Mouse (Mus musculus): ENCODE data around the gene Filip1l. TPM values are rescaled to one million over a fixed set of nuclear protein-coding genes. Genes with fewer than 3 reads are reported as not detected.

The Filip1l gene
- total RNA-seq, 2 experiments from 2014 or later = 3.4 to 4.1 TPM

GRCm38 (mm10) chr16:57421680-57422417, 69.0 kb downstream of the Filip1l start:
- intact Hi-C loops (cut with DNase I) = no loop called here
- no peak for DNase-seq (ENCODE audit: extremely low spot score in 1 of 2, low spot score in 2 of 2)

GRCm38 (mm10) chr16:57423001-57423800, 70.3 kb downstream of the Filip1l start:
- no peak for DNase-seq (ENCODE audit: extremely low spot score in 1 of 2, low spot score in 2 of 2)
- intact Hi-C loops (cut with DNase I) = no loop called here

GRCm38 (mm10) chr16:57426680-57427079, 73.8 kb downstream of the Filip1l start:
- no peak for DNase-seq (ENCODE audit: extremely low spot score in 1 of 2, low spot score in 2 of 2)
- intact Hi-C loops (cut with DNase I) = no loop called here

- intact Hi-C loops (cut with DNase I) = no loop called here
- no peak for DNase-seq (ENCODE audit: extremely low spot score in 1 of 2, low spot score in 2 of 2)
Observed at GRCm38 (mm10) chr16:57427516-57428285, 74.8 kb downstream of the Filip1l start.

- intact Hi-C loops (cut with DNase I) = no loop called here
Observed at GRCm38 (mm10) chr16:57428977-57429376, 76.1 kb downstream of the Filip1l start.

GRCm38 (mm10) chr16:57431294-57431693, 78.4 kb downstream of the Filip1l start:
- intact Hi-C loops (cut with DNase I) = no loop called here
- DNase-seq (ENCODE audit: extremely low spot score in 1 of 2, low spot score in 2 of 2) = no peak

More at GRCm38 (mm10) chr16:57428977-57429376, 76.1 kb downstream of the Filip1l start:
- DNase-seq (ENCODE audit: extremely low spot score in 1 of 2, low spot score in 2 of 2) = no peak

GRCm38 (mm10) chr16:57433173-57433572, 80.3 kb downstream of the Filip1l start:
- DNase-seq (ENCODE audit: extremely low spot score in 1 of 2, low spot score in 2 of 2) = no peak
- intact Hi-C loops (cut with DNase I) = no loop called here

- intact Hi-C loops (cut with DNase I) = no loop called here
- no peak for DNase-seq (ENCODE audit: extremely low spot score in 1 of 2, low spot score in 2 of 2)
Observed at GRCm38 (mm10) chr16:57433671-57434070, 80.8 kb downstream of the Filip1l start.

GRCm38 (mm10) chr16:57434640-57435039, 81.7 kb downstream of the Filip1l start:
- intact Hi-C loops (cut with DNase I) = no loop called here
- no peak for DNase-seq (ENCODE audit: extremely low spot score in 1 of 2, low spot score in 2 of 2)

GRCm38 (mm10) chr16:57437523-57438287, 84.8 kb downstream of the Filip1l start:
- intact Hi-C loops (cut with DNase I) = no loop called here
- no peak for DNase-seq (ENCODE audit: extremely low spot score in 1 of 2, low spot score in 2 of 2)

GRCm38 (mm10) chr16:57438288-57438685, 85.4 kb downstream of the Filip1l start:
- no peak for DNase-seq (ENCODE audit: extremely low spot score in 1 of 2, low spot score in 2 of 2)
- intact Hi-C loops (cut with DNase I) = no loop called here

- DNase-seq (ENCODE audit: extremely low spot score in 1 of 2, low spot score in 2 of 2) = no peak
- intact Hi-C loops (cut with DNase I) = no loop called here
Observed at GRCm38 (mm10) chr16:57439206-57439605, 86.3 kb downstream of the Filip1l start.

- intact Hi-C loops (cut with DNase I) = no loop called here
- no peak for DNase-seq (ENCODE audit: extremely low spot score in 1 of 2, low spot score in 2 of 2)
Observed at GRCm38 (mm10) chr16:57440706-57441437, 88.0 kb downstream of the Filip1l start.

GRCm38 (mm10) chr16:57445096-57446094, 92.5 kb downstream of the Filip1l start:
- no peak for DNase-seq (ENCODE audit: extremely low spot score in 1 of 2, low spot score in 2 of 2)
- intact Hi-C loops (cut with DNase I) = no loop called here

- intact Hi-C loops (cut with DNase I) = no loop called here
- DNase-seq (ENCODE audit: extremely low spot score in 1 of 2, low spot score in 2 of 2) = no peak
Observed at GRCm38 (mm10) chr16:57453009-57453408, 100.1 kb downstream of the Filip1l start.

- DNase-seq (ENCODE audit: extremely low spot score in 1 of 2, low spot score in 2 of 2) = no peak
- intact Hi-C loops (cut with DNase I) = no loop called here
Observed at GRCm38 (mm10) chr16:57454106-57454763, 101.3 kb downstream of the Filip1l start.

Data from left cerebral cortex, postnatal 10 days (tissue).